Mouse (Mus musculus): ENCODE results near the gene Rgl3. TPM values are rescaled to one million over a fixed set of nuclear protein-coding genes. Genes with fewer than 3 reads are reported as not detected.

The Rgl3 gene
- total RNA-seq, 2 experiments from 2014 or later = 1.3 to 1.4 TPM

DNA sequence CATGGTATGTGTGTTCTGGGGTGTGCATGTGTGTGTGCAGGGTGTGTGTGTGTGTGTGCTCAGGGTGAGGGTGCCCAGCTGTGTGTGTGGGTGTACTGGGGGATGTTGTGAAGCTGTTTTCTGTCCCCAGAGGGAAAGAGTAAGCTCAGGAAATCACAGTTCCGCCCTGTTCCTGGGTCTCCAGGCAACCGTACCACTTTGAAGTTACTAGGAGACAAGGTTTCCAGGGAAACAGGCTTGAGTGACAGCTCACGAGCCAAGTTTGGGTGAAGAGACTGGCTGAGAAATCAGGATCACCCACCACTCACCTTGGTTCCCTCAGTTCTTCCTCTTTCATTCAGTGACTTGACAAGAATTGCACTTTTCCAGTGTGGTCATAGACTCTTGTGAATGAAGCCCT lies 35.6 kb downstream of the Rgl3 start:
- intact Hi-C loops (cut with DNase I) = no loop called here

DNA sequence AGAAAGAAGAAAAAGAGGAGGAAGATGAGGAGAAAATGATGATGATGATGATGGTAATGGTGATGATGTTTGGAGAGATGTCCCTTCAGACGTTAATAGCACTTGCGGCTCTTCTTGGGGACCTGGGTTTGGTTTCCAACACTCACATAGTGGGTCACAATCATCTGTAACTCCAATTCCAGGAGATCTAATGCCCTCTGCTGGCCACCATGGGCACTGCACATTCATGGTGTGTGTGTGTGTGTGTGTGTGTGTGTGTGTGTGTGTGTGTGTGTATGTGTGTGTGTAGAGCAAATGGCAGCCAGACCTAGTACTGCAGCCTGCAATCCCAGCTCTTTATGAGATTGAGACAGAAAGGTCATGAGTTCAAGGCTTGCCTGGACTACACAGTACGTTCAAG lies 37.3 kb downstream of the Rgl3 start:
- no peak for DNase-seq
- intact Hi-C loops (cut with DNase I) = no loop called here

More for the DNA sequence above, 35.6 kb downstream of the Rgl3 start:
- DNase-seq = no peak

GRCm38 (mm10) chr9:21950322-21950721 lies 38.9 kb downstream of the Rgl3 start:
- intact Hi-C loops (cut with DNase I) = no loop called here
- peak; percentile 77 to 90 for DNase-seq

DNA sequence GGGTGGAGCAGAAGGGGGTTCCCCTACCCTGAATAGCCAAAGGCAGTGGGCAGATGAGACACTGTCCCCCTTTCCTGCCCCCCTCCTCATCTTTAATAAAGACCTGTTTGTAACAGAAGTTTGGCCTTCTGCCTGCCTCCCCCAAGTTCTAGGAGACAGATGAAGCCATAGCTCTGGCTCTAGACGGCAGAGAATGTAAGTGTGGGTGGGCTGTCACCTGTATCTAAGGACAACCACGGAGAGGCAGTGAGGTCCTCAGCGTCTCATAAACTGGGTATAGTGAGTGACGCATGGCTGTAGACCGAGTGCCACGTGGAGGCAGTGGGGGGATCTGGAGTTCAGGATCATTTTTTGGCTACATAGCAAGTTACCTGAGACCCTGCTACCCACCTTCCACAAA lies 40.5 kb downstream of the Rgl3 start:
- DNase-seq = no peak
- intact Hi-C loops (cut with DNase I) = no loop called here

DNA sequence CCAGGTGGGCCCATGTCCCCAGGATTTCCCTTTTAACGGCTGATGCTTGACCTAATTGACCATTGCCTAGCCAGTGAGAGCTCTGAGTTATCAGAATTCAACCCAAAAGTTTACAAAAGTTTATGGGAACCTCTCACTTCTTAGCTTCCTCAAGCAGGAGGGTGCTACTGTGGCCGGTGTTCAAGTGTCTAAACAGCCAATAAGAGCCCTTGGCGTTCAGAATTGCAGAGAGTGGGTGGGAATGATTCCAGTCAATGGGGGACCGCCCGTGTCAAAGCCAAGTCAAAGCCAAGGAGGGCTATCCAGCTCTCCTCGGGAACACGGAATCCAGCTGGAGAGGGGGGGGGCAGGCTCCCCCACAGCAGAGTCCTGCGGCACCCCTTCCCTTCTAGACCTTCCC lies 41.1 kb downstream of the Rgl3 start:
- intact Hi-C loops (cut with DNase I) = no loop called here
- no peak for DNase-seq

GRCm38 (mm10) chr9:21947540-21948130 lies 41.6 kb downstream of the Rgl3 start:
- no peak for DNase-seq
- intact Hi-C loops (cut with DNase I) = no loop called here

DNA sequence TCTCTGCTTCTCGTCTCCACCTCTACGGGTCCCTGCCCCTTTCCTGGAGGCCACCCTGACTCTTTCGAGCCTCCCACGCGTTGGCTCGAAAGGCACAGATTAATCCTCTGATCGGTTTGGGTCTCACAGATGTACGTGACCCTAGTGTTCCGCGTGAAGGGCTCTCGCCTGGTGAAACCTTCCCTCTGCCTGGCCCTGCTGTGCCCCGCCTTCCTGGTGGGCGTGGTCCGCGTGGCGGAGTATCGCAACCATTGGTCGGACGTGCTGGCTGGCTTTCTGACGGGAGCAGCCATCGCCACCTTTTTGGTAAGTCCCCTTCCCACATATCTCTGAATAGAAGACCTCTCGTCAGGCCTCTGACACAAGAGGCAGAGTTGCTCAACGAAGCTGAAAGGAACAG lies 45.0 kb downstream of the Rgl3 start:
- intact Hi-C loops (cut with DNase I) = no loop called here

GRCm38 (mm10) chr9:21943638-21944037 lies 45.6 kb downstream of the Rgl3 start:
- intact Hi-C loops (cut with DNase I) = no loop called here

More for the DNA sequence above, 45.0 kb downstream of the Rgl3 start:
- DNase-seq = no peak

GRCm38 (mm10) chr9:21943046-21943445 lies 46.2 kb downstream of the Rgl3 start:
- intact Hi-C loops (cut with DNase I) = no loop called here
- no peak for DNase-seq

More at GRCm38 (mm10) chr9:21943638-21944037, 45.6 kb downstream of the Rgl3 start:
- no peak for DNase-seq

DNA sequence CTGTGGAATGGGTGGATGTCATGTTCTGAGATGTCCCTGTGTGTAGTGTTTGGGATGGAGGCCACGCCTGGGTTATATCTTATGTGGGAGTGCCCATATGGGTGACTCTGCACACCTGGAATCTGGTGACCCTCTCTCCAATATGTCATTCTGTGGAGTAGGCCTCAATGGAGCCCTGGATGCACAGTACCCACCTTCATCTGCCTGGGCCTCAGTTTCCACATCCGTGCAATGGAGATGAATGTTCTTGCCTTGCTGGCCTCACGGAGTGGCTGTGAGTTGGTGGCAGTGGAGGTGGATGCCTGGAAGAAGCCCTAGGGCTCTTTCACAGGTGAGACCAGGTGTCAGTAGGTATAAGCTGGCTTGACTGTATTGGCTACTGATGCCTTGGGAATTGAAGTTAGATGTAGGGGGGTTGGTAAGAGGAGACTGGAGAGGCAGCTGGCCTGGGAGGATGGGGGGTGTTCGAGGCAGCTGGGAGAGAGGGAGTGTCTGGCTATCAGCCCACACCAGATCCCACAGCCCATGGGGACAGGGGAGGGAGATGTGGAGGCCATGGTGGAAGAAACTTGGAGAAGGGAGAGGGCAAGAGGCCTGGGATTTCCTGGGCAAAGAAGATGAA lies 50.9 kb downstream of the Rgl3 start:
- intact Hi-C loops (cut with DNase I) = no loop called here
- DNase-seq = no peak

GRCm38 (mm10) chr9:21937711-21938175 lies 51.5 kb downstream of the Rgl3 start:
- DNase-seq = no peak
- intact Hi-C loops (cut with DNase I) = no loop called here

DNA sequence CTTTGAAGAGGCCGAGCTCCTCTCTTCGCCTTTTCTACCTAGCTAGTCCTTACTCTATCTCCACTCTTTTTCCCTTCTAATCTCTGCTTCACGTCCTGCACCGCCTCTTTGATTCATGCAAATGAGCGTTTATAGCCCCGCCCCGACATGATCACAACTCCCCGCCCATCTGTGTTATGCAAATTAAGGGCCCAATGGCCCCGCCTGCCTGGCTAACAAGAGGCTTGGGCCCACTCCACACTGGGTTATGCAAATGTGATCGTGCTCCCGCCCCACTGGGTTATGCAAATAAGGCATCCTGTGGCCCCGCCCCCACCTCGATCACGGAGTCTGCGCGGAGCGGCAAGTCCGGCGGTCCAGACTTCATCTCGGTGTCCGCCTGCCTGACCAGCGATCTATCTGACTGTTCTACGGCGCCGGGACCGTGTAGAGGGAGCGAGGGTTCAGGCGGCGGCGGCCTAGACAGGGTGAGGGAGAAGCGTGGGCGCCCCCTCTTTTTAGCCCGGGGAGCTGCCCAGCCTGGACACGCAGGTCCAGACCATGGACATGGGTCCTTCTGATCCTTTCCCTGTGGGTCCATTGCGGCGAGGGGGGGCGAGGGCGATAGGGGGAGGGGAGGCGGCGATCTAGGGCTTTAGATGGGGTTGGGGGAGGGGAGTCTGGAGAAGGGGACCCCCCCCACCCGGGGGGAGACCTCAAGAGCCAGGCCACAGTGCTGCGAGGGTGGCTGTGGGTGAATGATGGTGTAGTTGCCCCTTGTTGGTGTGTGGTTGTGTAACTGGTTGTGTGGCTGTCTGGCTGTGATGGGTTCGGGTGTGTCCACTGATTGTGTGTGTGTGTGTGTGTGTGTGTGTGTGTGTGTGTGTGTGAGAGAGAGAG lies 52.3 kb downstream of the Rgl3 start, which contains the start of gene Plppr2:
Gene Plppr2, plus strand, starts transcription at position 342 of the 879 bp plus-strand sequence.
- intact Hi-C loops (cut with DNase I) = no loop called here
- DNase-seq = peak; percentile 95 to 96

- intact Hi-C loops (cut with DNase I) = no loop called here
- no peak for DNase-seq
Observed at GRCm38 (mm10) chr9:21935466-21936131, 53.6 kb downstream of the Rgl3 start.

DNA sequence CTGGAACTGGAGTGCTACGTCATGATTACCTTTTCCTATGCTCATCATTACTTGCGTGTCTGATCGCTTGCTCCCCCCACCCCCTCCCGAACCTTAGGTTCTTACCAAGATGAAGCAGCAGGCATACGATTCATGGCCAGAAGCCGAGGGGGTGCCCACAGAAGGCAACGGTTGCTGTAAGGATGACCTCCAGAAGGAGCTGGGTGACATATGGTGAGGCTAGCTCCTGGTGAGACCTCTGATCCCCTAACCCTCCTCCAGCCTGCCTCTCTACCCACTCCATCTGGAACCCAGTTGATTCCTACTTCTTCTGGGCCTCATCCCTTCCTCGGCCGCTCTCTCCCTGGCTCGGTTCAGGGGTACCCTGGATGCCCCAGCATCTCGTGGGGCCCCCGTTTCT lies 55.2 kb downstream of the Rgl3 start:
- DNase-seq = no peak
- intact Hi-C loops (cut with DNase I) = no loop called here

- intact Hi-C loops (cut with DNase I) = no loop called here
- DNase-seq = no peak
Observed at GRCm38 (mm10) chr9:21932445-21933137, 56.7 kb downstream of the Rgl3 start.

GRCm38 (mm10) chr9:21932006-21932405 lies 57.2 kb downstream of the Rgl3 start:
- intact Hi-C loops (cut with DNase I) = no loop called here

GRCm38 (mm10) chr9:21929208-21929607 lies 60.0 kb downstream of the Rgl3 start:
- intact Hi-C loops (cut with DNase I) = no loop called here
- DNase-seq = no peak

More at GRCm38 (mm10) chr9:21932006-21932405, 57.2 kb downstream of the Rgl3 start:
- no peak for DNase-seq

DNA sequence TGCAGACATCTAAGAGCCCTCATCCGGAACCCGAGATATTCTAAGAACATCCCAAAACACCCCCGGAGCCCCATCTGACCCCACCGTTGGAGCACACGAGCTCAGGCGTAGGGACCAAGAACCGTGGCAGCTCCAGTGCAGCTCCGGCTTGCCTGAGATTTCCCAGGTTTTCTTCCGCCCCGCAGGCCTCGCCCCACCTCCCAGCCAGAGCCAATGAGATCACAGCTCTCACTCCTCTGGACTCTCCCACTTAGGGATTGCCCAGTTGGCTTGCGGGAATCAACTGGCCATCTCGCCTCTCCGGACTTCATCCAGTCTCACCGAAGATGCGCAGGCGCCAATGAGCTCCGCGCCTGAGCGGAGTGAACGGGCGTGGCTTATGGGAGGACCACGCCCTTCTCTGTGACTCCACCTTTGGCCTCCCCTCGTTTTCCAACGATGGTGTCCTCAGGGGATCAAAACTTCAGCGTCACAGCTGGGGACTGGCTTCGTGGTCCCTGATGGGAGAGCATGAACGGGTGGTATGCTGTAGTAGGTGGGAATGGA lies 62.0 kb downstream of the Rgl3 start, which contains the start of the genes Ccdc159 and Tmem205:
Gene Ccdc159, plus strand, starts transcription at position 264 of the 546 bp plus-strand sequence.
Gene Tmem205, minus strand, starts transcription at position 349 of the 546 bp plus-strand sequence.
- intact Hi-C loops (cut with DNase I) = no loop called here
- peak; percentile 95 to 96 for DNase-seq

GRCm38 (mm10) chr9:21926784-21927183 lies 62.5 kb downstream of the Rgl3 start:
- intact Hi-C loops (cut with DNase I) = no loop called here

GRCm38 (mm10) chr9:21926155-21926554 lies 63.1 kb downstream of the Rgl3 start:
- intact Hi-C loops (cut with DNase I) = no loop called here
- peak in 1 of 2 experiments; percentile 47 for DNase-seq

More at GRCm38 (mm10) chr9:21926784-21927183, 62.5 kb downstream of the Rgl3 start:
- DNase-seq = peak in 1 of 2 experiments; percentile 17

All from heart, postnatal 10 days (tissue).